Mouse (Mus musculus): Measurements from ENCODE around the gene Slc35e3.
"Not testable (repeated sequence)": the region's sequence is repeated elsewhere in the genome, so short reads cannot be mapped to it uniquely, and the experiment has no call there.

The Slc35e3 gene

GRCm38 (mm10) chr10:117762281-117762830, 16.2 kb upstream of the Slc35e3 start:
- no peak for DNase-seq (ENCODE audit: low spot score in 2 of 2)

- no peak for DNase-seq (ENCODE audit: low spot score in 2 of 2)
Measured at GRCm38 (mm10) chr10:117761551-117761950, 15.4 kb upstream of the Slc35e3 start.

- no peak for DNase-seq (ENCODE audit: low spot score in 2 of 2)
Measured at GRCm38 (mm10) chr10:117760831-117761335, 14.7 kb upstream of the Slc35e3 start.

- DNase-seq (ENCODE audit: low spot score in 2 of 2): no peak
Measured at GRCm38 (mm10) chr10:117759844-117760630, 13.9 kb upstream of the Slc35e3 start.

- DNase-seq (ENCODE audit: low spot score in 2 of 2): no peak
Measured at GRCm38 (mm10) chr10:117758749-117759727, 12.9 kb upstream of the Slc35e3 start.

- not testable (repeated sequence) for DNase-seq (ENCODE audit: low spot score in 2 of 2)
Measured at GRCm38 (mm10) chr10:117758344-117758743, 12.2 kb upstream of the Slc35e3 start.

GRCm38 (mm10) chr10:117757796-117758342, 11.7 kb upstream of the Slc35e3 start:
- no peak for DNase-seq (ENCODE audit: low spot score in 2 of 2)

GRCm38 (mm10) chr10:117757259-117757658, 11.1 kb upstream of the Slc35e3 start:
- DNase-seq (ENCODE audit: low spot score in 2 of 2): no peak

GRCm38 (mm10) chr10:117756784-117757183, 10.6 kb upstream of the Slc35e3 start:
- no peak for DNase-seq (ENCODE audit: low spot score in 2 of 2)

- no peak for DNase-seq (ENCODE audit: low spot score in 2 of 2)
Measured at GRCm38 (mm10) chr10:117755799-117756467, 9.8 kb upstream of the Slc35e3 start.

- DNase-seq (ENCODE audit: low spot score in 2 of 2): no peak
Measured at GRCm38 (mm10) chr10:117755086-117755798, 9.1 kb upstream of the Slc35e3 start.

GRCm38 (mm10) chr10:117754609-117754940, 8.4 kb upstream of the Slc35e3 start:
- DNase-seq (ENCODE audit: low spot score in 2 of 2): no peak

GRCm38 (mm10) chr10:117753711-117754608, 7.8 kb upstream of the Slc35e3 start:
- no peak for DNase-seq (ENCODE audit: low spot score in 2 of 2)

- no peak for DNase-seq (ENCODE audit: low spot score in 2 of 2)
Measured at GRCm38 (mm10) chr10:117752851-117753647, 6.9 kb upstream of the Slc35e3 start.

- DNase-seq (ENCODE audit: low spot score in 2 of 2): no peak
Measured at GRCm38 (mm10) chr10:117752304-117752821, 6.2 kb upstream of the Slc35e3 start.

GRCm38 (mm10) chr10:117751744-117752143, 5.6 kb upstream of the Slc35e3 start:
- DNase-seq (ENCODE audit: low spot score in 2 of 2): no peak

- no peak for DNase-seq (ENCODE audit: low spot score in 2 of 2)
Measured at GRCm38 (mm10) chr10:117751282-117751610, 5.1 kb upstream of the Slc35e3 start.

- no peak for DNase-seq (ENCODE audit: low spot score in 2 of 2)
Measured at GRCm38 (mm10) chr10:117750529-117751281, 4.5 kb upstream of the Slc35e3 start.

Data from left cerebral cortex, adult 9 months (tissue).